1 mouse cellular context compared by ENCODE assay signal in genomic region chr16:38372876-38373275, GRCm38 (mm10).
TF ChIP-seq lines count a peak whose summit lies in the region.

No protein-coding gene starts in this region.

TF ChIP-seq in CH12.LX, 34 proteins besides CTCF, POLR2A, EP300 and RAD21:
- peak; percentile 88 for TF ChIP-seq ZKSCAN1 (IDR thresholded peaks at IDR 0.05; ENCODE audit: borderline replicate concordance, low read depth, low read length)
- TF ChIP-seq KAT2A (IDR thresholded peaks at IDR 0.05; ENCODE audit: insufficient replicate concordance, low read length), result no peak
TF ChIP-seq in CH12.LX: peak in this region for 1.
